Mouse (Mus musculus): ENCODE data around the gene Il11ra1. TPM values are rescaled to one million over a fixed set of nuclear protein-coding genes. Genes with fewer than 3 reads are reported as not detected.

The Il11ra1 gene
- polyA plus RNA-seq, 1 experiment, result 4.7 TPM

GRCm38 (mm10) chr4:41758701-41759100, 58.9 kb downstream of the Il11ra1 start:
- Histone ChIP-seq H3K27ac (ENCODE audit: insufficient read depth, low read length) (no peak overlapping the region), H3K9me3 (replicated peaks; ENCODE audit: control insufficient read depth, insufficient read depth, low read length, poor library complexity, severe bottlenecking) (no peaks in the 10 kb centered on the region), H3K9ac (ENCODE audit: low read depth, poor library complexity, severe bottlenecking) (no peak overlapping the region), H3K4me3 (ENCODE audit: low read depth, low read length) (no peak overlapping the region), H3K4me1 (ENCODE audit: control insufficient read depth, insufficient read depth, low read length) (peaks cover 3% of the 10 kb centered on the region), H3K27me3 (ENCODE audit: control insufficient read depth, insufficient read depth, low read length, poor library complexity, severe bottlenecking) (no peaks in the 10 kb centered on the region), H3K36me3 (ENCODE audit: control insufficient read depth, insufficient read depth, low read length, poor library complexity, severe bottlenecking) (peaks cover 8% of the 10 kb centered on the region)
- TF ChIP-seq POLR2A (IDR thresholded peaks at IDR 0.05; ENCODE audit: insufficient read depth, low read length) (no peak), CTCF (IDR thresholded peaks at IDR 0.05; ENCODE audit: low read depth, low read length) (no peak), EP300 (IDR thresholded peaks at IDR 0.05; ENCODE audit: insufficient read depth, low read depth, low read length) (no peak)

GRCm38 (mm10) chr4:41759206-41759605, 59.4 kb downstream of the Il11ra1 start:
- TF ChIP-seq EP300 (IDR thresholded peaks at IDR 0.05; ENCODE audit: insufficient read depth, low read depth, low read length), result no peak
- Histone ChIP-seq H3K27ac (ENCODE audit: insufficient read depth, low read length) (no peak overlapping the region), H3K4me1 (ENCODE audit: control insufficient read depth, insufficient read depth, low read length) (peaks cover 3% of the 10 kb centered on the region), H3K36me3 (ENCODE audit: control insufficient read depth, insufficient read depth, low read length, poor library complexity, severe bottlenecking) (peaks cover 8% of the 10 kb centered on the region), H3K4me3 (ENCODE audit: low read depth, low read length) (no peak overlapping the region), H3K9ac (ENCODE audit: low read depth, poor library complexity, severe bottlenecking) (no peak overlapping the region), H3K9me3 (replicated peaks; ENCODE audit: control insufficient read depth, insufficient read depth, low read length, poor library complexity, severe bottlenecking) (no peaks in the 10 kb centered on the region), H3K27me3 (ENCODE audit: control insufficient read depth, insufficient read depth, low read length, poor library complexity, severe bottlenecking) (no peaks in the 10 kb centered on the region)

- peak overlapping the region; percentile 62 for H3K4me3 ChIP-seq (ENCODE audit: low read depth, low read length)
- peaks cover 3% of the 10 kb centered on the region for H3K4me1 ChIP-seq (ENCODE audit: control insufficient read depth, insufficient read depth, low read length)
- no peaks in the 10 kb centered on the region for H3K27me3 ChIP-seq (ENCODE audit: control insufficient read depth, insufficient read depth, low read length, poor library complexity, severe bottlenecking)
- H3K27ac ChIP-seq (ENCODE audit: insufficient read depth, low read length), result no peak overlapping the region
- H3K9ac ChIP-seq (ENCODE audit: low read depth, poor library complexity, severe bottlenecking), result peak overlapping the region; percentile 17; the same call in 1 of the 2 replicates
- TF ChIP-seq CTCF (IDR thresholded peaks at IDR 0.05; ENCODE audit: low read depth, low read length) (no peak), POLR2A (IDR thresholded peaks at IDR 0.05; ENCODE audit: insufficient read depth, low read length) (no peak), EP300 (IDR thresholded peaks at IDR 0.05; ENCODE audit: insufficient read depth, low read depth, low read length) (no peak)
- peaks cover 8% of the 10 kb centered on the region for H3K36me3 ChIP-seq (ENCODE audit: control insufficient read depth, insufficient read depth, low read length, poor library complexity, severe bottlenecking)
- no peaks in the 10 kb centered on the region for H3K9me3 ChIP-seq (replicated peaks; ENCODE audit: control insufficient read depth, insufficient read depth, low read length, poor library complexity, severe bottlenecking)
Measured at GRCm38 (mm10) chr4:41759656-41760287, 60.0 kb downstream of the Il11ra1 start.

GRCm38 (mm10) chr4:41760288-41760721, 60.5 kb downstream of the Il11ra1 start:
- Histone ChIP-seq H3K4me1 (ENCODE audit: control insufficient read depth, insufficient read depth, low read length) (peaks cover 3% of the 10 kb centered on the region), H3K27me3 (ENCODE audit: control insufficient read depth, insufficient read depth, low read length, poor library complexity, severe bottlenecking) (no peaks in the 10 kb centered on the region), H3K27ac (ENCODE audit: insufficient read depth, low read length) (no peak overlapping the region), H3K36me3 (ENCODE audit: control insufficient read depth, insufficient read depth, low read length, poor library complexity, severe bottlenecking) (peaks cover 8% of the 10 kb centered on the region), H3K9ac (ENCODE audit: low read depth, poor library complexity, severe bottlenecking) (peak overlapping the region; percentile 17; the same call in 1 of the 2 replicates), H3K4me3 (ENCODE audit: low read depth, low read length) (peak overlapping the region; percentile 62), H3K9me3 (replicated peaks; ENCODE audit: control insufficient read depth, insufficient read depth, low read length, poor library complexity, severe bottlenecking) (no peaks in the 10 kb centered on the region)
- TF ChIP-seq CTCF (IDR thresholded peaks at IDR 0.05; ENCODE audit: low read depth, low read length) (peak; percentile 26), EP300 (IDR thresholded peaks at IDR 0.05; ENCODE audit: insufficient read depth, low read depth, low read length) (no peak), POLR2A (IDR thresholded peaks at IDR 0.05; ENCODE audit: insufficient read depth, low read length) (no peak)

- no peaks in the 10 kb centered on the region for H3K27me3 ChIP-seq (ENCODE audit: control insufficient read depth, insufficient read depth, low read length, poor library complexity, severe bottlenecking)
- H3K36me3 ChIP-seq (ENCODE audit: control insufficient read depth, insufficient read depth, low read length, poor library complexity, severe bottlenecking), result peaks cover 8% of the 10 kb centered on the region
- no peaks in the 10 kb centered on the region for H3K9me3 ChIP-seq (replicated peaks; ENCODE audit: control insufficient read depth, insufficient read depth, low read length, poor library complexity, severe bottlenecking)
- no peak overlapping the region for H3K9ac ChIP-seq (ENCODE audit: low read depth, poor library complexity, severe bottlenecking)
- H3K4me1 ChIP-seq (ENCODE audit: control insufficient read depth, insufficient read depth, low read length), result peaks cover 3% of the 10 kb centered on the region
- no peak overlapping the region for H3K27ac ChIP-seq (ENCODE audit: insufficient read depth, low read length)
- TF ChIP-seq CTCF (IDR thresholded peaks at IDR 0.05; ENCODE audit: low read depth, low read length), result no peak
- no peak for TF ChIP-seq EP300 (IDR thresholded peaks at IDR 0.05; ENCODE audit: insufficient read depth, low read depth, low read length)
- no peak for TF ChIP-seq POLR2A (IDR thresholded peaks at IDR 0.05; ENCODE audit: insufficient read depth, low read length)
- H3K4me3 ChIP-seq (ENCODE audit: low read depth, low read length), result no peak overlapping the region
Measured at GRCm38 (mm10) chr4:41760911-41761310, 61.1 kb downstream of the Il11ra1 start.

- H3K27ac ChIP-seq (ENCODE audit: insufficient read depth, low read length), result no peak overlapping the region
- H3K4me3 ChIP-seq (ENCODE audit: low read depth, low read length), result no peak overlapping the region
Measured at GRCm38 (mm10) chr4:41761680-41762079, 61.9 kb downstream of the Il11ra1 start.

More at GRCm38 (mm10) chr4:41761680-41762079, 61.9 kb downstream of the Il11ra1 start:
- Histone ChIP-seq H3K9me3 (replicated peaks; ENCODE audit: control insufficient read depth, insufficient read depth, low read length, poor library complexity, severe bottlenecking) (no peaks in the 10 kb centered on the region), H3K36me3 (ENCODE audit: control insufficient read depth, insufficient read depth, low read length, poor library complexity, severe bottlenecking) (peaks cover 8% of the 10 kb centered on the region), H3K4me1 (ENCODE audit: control insufficient read depth, insufficient read depth, low read length) (peaks cover 3% of the 10 kb centered on the region), H3K9ac (ENCODE audit: low read depth, poor library complexity, severe bottlenecking) (0 out of 2 replicates have a peak overlapping the region, but pooled peaks have one; percentile 18), H3K27me3 (ENCODE audit: control insufficient read depth, insufficient read depth, low read length, poor library complexity, severe bottlenecking) (no peaks in the 10 kb centered on the region)
- TF ChIP-seq EP300 (IDR thresholded peaks at IDR 0.05; ENCODE audit: insufficient read depth, low read depth, low read length) (no peak), POLR2A (IDR thresholded peaks at IDR 0.05; ENCODE audit: insufficient read depth, low read length) (no peak), CTCF (IDR thresholded peaks at IDR 0.05; ENCODE audit: low read depth, low read length) (no peak)
